ENCODE assay signal across 10 mouse cellular contexts in the genomic region with DNA sequence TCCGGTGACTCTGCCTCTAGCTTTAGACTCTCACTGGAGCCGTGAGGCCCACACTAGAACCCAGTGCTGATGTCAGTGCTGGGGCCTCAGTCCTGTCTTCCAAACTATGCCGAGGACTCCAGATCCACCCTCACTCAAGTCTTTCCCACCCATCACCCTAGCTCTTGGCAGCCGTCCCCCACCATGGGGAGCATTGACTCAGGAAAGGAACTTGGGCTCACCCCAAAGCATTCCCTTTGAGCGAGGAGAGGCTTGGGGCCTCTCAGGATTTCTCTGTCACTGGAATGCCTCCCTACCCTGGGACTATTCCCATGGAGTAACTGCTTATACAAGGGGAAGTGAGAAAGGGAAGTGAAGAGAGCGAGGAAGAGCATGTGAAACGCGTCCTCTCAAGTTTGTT. TPM values are rescaled to one million over a fixed set of nuclear protein-coding genes. Genes with fewer than 3 reads are reported as not detected.
DNase-seq lines count a peak whose midpoint lies in the region; ATAC-seq and TF ChIP-seq lines count a peak whose summit lies in the region.
"Had no signal": no experiment of that assay in that cellular context is flagged by ENCODE, and none has a peak within 500 bp of the region (broad histone marks: within the 10 kb centered on the region; RNA-seq: fewer than 3 reads in every experiment).

No protein-coding gene starts in this region.

- no peaks in the 10 kb centered on the region; the same call in 1 of the 2 replicates for H3K4me1 ChIP-seq in liver, adult 2 months (ENCODE audit: control insufficient read depth, insufficient read depth, low read length)
- peaks cover 13% of the 10 kb centered on the region for H3K4me1 ChIP-seq in liver, embryonic 11.5 days (replicated peaks; ENCODE audit: control insufficient read depth, insufficient read depth, low read length)

- no peaks in the 10 kb centered on the region for H3K79me2 ChIP-seq in liver, adult 2 months (ENCODE audit: control insufficient read depth, insufficient read depth, low read length)
- no peaks in the 10 kb centered on the region for H3K79me2 ChIP-seq in macrophage (ENCODE audit: inconsistent target)

- intact Hi-C loops in heart, postnatal 36 days (cut with DNase I) = no loop called here
- intact Hi-C loops in left cerebral cortex, postnatal 25 days (cut with DNase I) = no loop called here

- peak overlapping the region; percentile 79 for H3K27ac ChIP-seq in liver, adult 2 months (replicated peaks; ENCODE audit: insufficient read depth, low read depth, low read length)
- no peak overlapping the region for H3K27ac ChIP-seq in liver, embryonic 11.5 days (ENCODE audit: low read depth, low read length)
- H3K27ac ChIP-seq in macrophage = peak overlapping the region; percentile 25

- WGBS in liver, adult 2 months = 70% methylated on average over 8 of the region's 8 CpGs
- 83% methylated on average over 8 of the region's 8 CpGs for WGBS in liver, embryonic 11.5 days
- 50% methylated on average over 8 of the region's 8 CpGs for WGBS in macrophage (ENCODE audit: missing documents)

- no peak overlapping the region for H3K4me3 ChIP-seq in liver, adult 2 months (ENCODE audit: insufficient read depth, low read depth, low read length)
- H3K4me3 ChIP-seq in liver, embryonic 11.5 days (ENCODE audit: low read depth, low read length) = no peak overlapping the region
- no peak overlapping the region for H3K4me3 ChIP-seq in macrophage (ENCODE audit: inconsistent target)

- no peaks in the 10 kb centered on the region for H3K9me3 ChIP-seq in liver, embryonic 11.5 days (ENCODE audit: control insufficient read depth, low read length)

- H3K4me2 ChIP-seq in liver, embryonic 11.5 days = no peak overlapping the region

- no peak for TF ChIP-seq CTCF in liver, adult 2 months (IDR thresholded peaks at IDR 0.05; ENCODE audit: low read depth, low read length)

- TF ChIP-seq POLR2A in liver, adult 2 months (IDR thresholded peaks at IDR 0.05; ENCODE audit: extremely low read depth, insufficient read depth, low read length) = no peak

- peaks cover 2% of the 10 kb centered on the region; the same call in 1 of the 2 replicates for H3K36me3 ChIP-seq in liver, adult 2 months (ENCODE audit: control insufficient read depth, insufficient read depth, low read length)
- peaks cover 53% of the 10 kb centered on the region for H3K36me3 ChIP-seq in liver, embryonic 11.5 days (ENCODE audit: control insufficient read depth, insufficient read depth, low read length)
- H3K36me3 ChIP-seq in macrophage (ENCODE audit: inconsistent target) = peaks cover 30% of the 10 kb centered on the region; the same call in 1 of the 2 replicates

- DNase-seq in liver, adult 2 months (ENCODE audit: extremely low read depth, low read depth, low spot score) = peak; percentile 39
- no peak for DNase-seq in liver, embryonic 11.5 days (ENCODE audit: low spot score)
- DNase-seq in gastrocnemius, postnatal 25 days = peak; percentile 71
- DNase-seq in heart, postnatal 36 days = peak; percentile 53 to 71
- no peak for DNase-seq in left cerebral cortex, postnatal 25 days (ENCODE audit: low spot score in 2 of 2)
- DNase-seq in cerebellum, adult 11-12 months = no peak
- no peak for DNase-seq in B cell, adult 2 months

- no peak overlapping the region for H3K9ac ChIP-seq in liver, adult 2 months (ENCODE audit: low read depth, low read length)
- no peak overlapping the region for H3K9ac ChIP-seq in liver, embryonic 11.5 days (ENCODE audit: low read depth, low read length)

- H3K27me3 ChIP-seq in liver, adult 2 months (ENCODE audit: control insufficient read depth, insufficient read depth, low read length) = no peaks in the 10 kb centered on the region
- H3K27me3 ChIP-seq in liver, embryonic 11.5 days (replicated peaks; ENCODE audit: control insufficient read depth, insufficient read depth, low read length) = no peaks in the 10 kb centered on the region

- no peak for ATAC-seq in liver, embryonic 11.5 days (replicated peaks; ENCODE audit: low FRiP score)

RNA-seq across cellular contexts. Expression of gene Pola2, which starts 18.1 kb away (rescaled TPM):
- 6.7 and 8.3 TPM in 2 replicates for total RNA-seq in liver, adult 2 months (2014; rRNA removed)
- polyA plus RNA-seq in liver, adult 2 months (2012; rRNA removed) = 10.5 and 14.3 TPM in 2 replicates
- 129 and 131 TPM in 2 replicates for polyA plus RNA-seq in liver, embryonic 11.5 days (2014; fragmentation: Nextera tagmentation; extraction: Ambion mirVana)
- total RNA-seq in gastrocnemius, postnatal 25 days (2021) = 10 to 100 TPM in 1 of 2 experiments, 1 to 10 TPM in 1; 9.2 to 10.8 TPM
- 10 to 100 TPM; 10.6 to 10.9 TPM for total RNA-seq in heart, postnatal 36 days (2021)
- 10 to 100 TPM; 40.0 to 87.8 (median 68.5) TPM for total RNA-seq in macrophage (2018; cell fraction: chromatin; rRNA removed)
- 10 to 100 TPM in 24 of 26 experiments, 1 to 10 TPM in 2; 8.9 to 16.9 (median 13.9) TPM for total RNA-seq in macrophage (2018; cell fraction: cytosol; rRNA removed)
- total RNA-seq in macrophage (2018; cell fraction: nucleus; rRNA removed) = 10 to 100 TPM; 25.2 to 94.1 (median 39.9) TPM
- polyA plus RNA-seq in macrophage (2018) = 14.2 to 24.9 TPM (median 20.1 TPM) in 3 replicates
- 1 to 10 TPM; 3.8 to 5.6 TPM for total RNA-seq in left cerebral cortex, postnatal 25 days (2021)

RNA-seq across cellular contexts. Expression of gene Cdc42ep2, which starts 21.3 kb away (rescaled TPM):
- 1.7 and 2.1 TPM in 2 replicates for total RNA-seq in liver, adult 2 months (2014; rRNA removed)
- polyA plus RNA-seq in liver, adult 2 months (2012; rRNA removed) = 2.1 and 2.4 TPM in 2 replicates
- polyA plus RNA-seq in liver, embryonic 11.5 days (2014; fragmentation: Nextera tagmentation; extraction: Ambion mirVana) = 5.1 TPM in 2 replicates
- 10 to 100 TPM; 12.0 to 13.0 TPM for total RNA-seq in gastrocnemius, postnatal 25 days (2021)
- 1 to 10 TPM; 9.3 to 9.5 TPM for total RNA-seq in heart, postnatal 36 days (2021)
- 10 to 100 TPM in 18 of 26 experiments, 1 to 10 TPM in 8; 1.4 to 54.4 (median 20.2) TPM for total RNA-seq in macrophage (2018; cell fraction: chromatin; rRNA removed)
- total RNA-seq in macrophage (2018; cell fraction: cytosol; rRNA removed) = 10 to 100 TPM in 15 of 26 experiments, 1 to 10 TPM in 11; 2.5 to 82.6 (median 12.6) TPM
- 10 to 100 TPM in 18 of 26 experiments, 1 to 10 TPM in 8; 2.4 to 66.7 (median 20.1) TPM for total RNA-seq in macrophage (2018; cell fraction: nucleus; rRNA removed)
- polyA plus RNA-seq in macrophage (2018) = 1.2 to 3.4 TPM (median 1.7 TPM) in 3 replicates
- total RNA-seq in left cerebral cortex, postnatal 25 days (2021) = 1 to 10 TPM; 6.2 to 6.6 TPM
- total RNA-seq: common myeloid progenitor, adult 5-6 weeks had no signal

RNA-seq across cellular contexts. Expression of gene Dpf2, which starts 33.1 kb away (rescaled TPM):
- 10.3 and 10.7 TPM in 2 replicates for total RNA-seq in liver, adult 2 months (2014; rRNA removed)
- polyA plus RNA-seq in liver, adult 2 months (2012; rRNA removed) = 28.8 and 40.0 TPM in 2 replicates
- polyA plus RNA-seq in liver, embryonic 11.5 days (2014; fragmentation: Nextera tagmentation; extraction: Ambion mirVana) = 119 and 127 TPM in 2 replicates
- 10 to 100 TPM; 80.6 to 83.5 TPM for total RNA-seq in gastrocnemius, postnatal 25 days (2021)
- 10 to 100 TPM; 75.8 to 96.2 TPM for total RNA-seq in heart, postnatal 36 days (2021)
- total RNA-seq in macrophage (2018; cell fraction: chromatin; rRNA removed) = 100 to 1,000 TPM; 120 to 363 (median 230) TPM
- 10 to 100 TPM; 47.8 to 94.3 (median 66.1) TPM for total RNA-seq in macrophage (2018; cell fraction: cytosol; rRNA removed)
- 100 to 1,000 TPM in 25 of 26 experiments, 10 to 100 TPM in 1; 95.7 to 252 (median 134) TPM for total RNA-seq in macrophage (2018; cell fraction: nucleus; rRNA removed)
- polyA plus RNA-seq in macrophage (2018) = 53.9 to 215 TPM (median 57.4 TPM) in 3 replicates
- total RNA-seq in left cerebral cortex, postnatal 25 days (2021) = 10 to 100 TPM; 84.1 to 96.1 TPM

RNA-seq across cellular contexts. Expression of gene Slc22a20, which starts 40.1 kb away (rescaled TPM):
- not detected in 2 replicates for total RNA-seq in liver, adult 2 months (2014; rRNA removed)
- polyA plus RNA-seq in liver, adult 2 months (2012; rRNA removed) = not detected in 2 replicates
- polyA plus RNA-seq in liver, embryonic 11.5 days (2014; fragmentation: Nextera tagmentation; extraction: Ambion mirVana) = not detected in 2 replicates
- not detected for total RNA-seq in gastrocnemius, postnatal 25 days (2021)
- not detected for total RNA-seq in heart, postnatal 36 days (2021)
- not detected for total RNA-seq in macrophage (2018; cell fraction: chromatin; rRNA removed)
- total RNA-seq in macrophage (2018; cell fraction: cytosol; rRNA removed) = not detected
- total RNA-seq in macrophage (2018; cell fraction: nucleus; rRNA removed) = not detected
- polyA plus RNA-seq in macrophage (2018) = not detected in 3 replicates
- total RNA-seq in left cerebral cortex, postnatal 25 days (2021) = not detected
- total RNA-seq: common myeloid progenitor, adult 5-6 weeks had no signal
- polyA plus RNA-seq: thymus, postnatal 0 days had no signal

RNA-seq across cellular contexts. Expression of gene Tigd3, which starts 51.9 kb away (rescaled TPM):
- 0.18 and 0.27 TPM in 2 replicates for total RNA-seq in liver, adult 2 months (2014; rRNA removed)
- polyA plus RNA-seq in liver, adult 2 months (2012; rRNA removed) = 0.16 and 0.24 TPM in 2 replicates
- 3.9 and 4.2 TPM in 2 replicates for polyA plus RNA-seq in liver, embryonic 11.5 days (2014; fragmentation: Nextera tagmentation; extraction: Ambion mirVana)
- under 1 TPM; 0.15 to 0.35 TPM for total RNA-seq in gastrocnemius, postnatal 25 days (2021)
- total RNA-seq in heart, postnatal 36 days (2021) = under 1 TPM; 0.57 to 0.64 TPM
- 1 to 10 TPM; 1.4 to 4.4 (median 2.5) TPM for total RNA-seq in macrophage (2018; cell fraction: chromatin; rRNA removed)
- under 1 TPM in 24 of 26 experiments, not detected in 2; 0.07 to 0.34 (median 0.16) TPM for total RNA-seq in macrophage (2018; cell fraction: cytosol; rRNA removed)
- 1 to 10 TPM in 25 of 26 experiments, under 1 TPM in 1; 0.81 to 6.3 (median 2.3) TPM for total RNA-seq in macrophage (2018; cell fraction: nucleus; rRNA removed)
- 0.16 to 0.59 TPM (median 0.16 TPM) in 3 replicates for polyA plus RNA-seq in macrophage (2018)
- 1 to 10 TPM; 4.5 to 5.5 TPM for total RNA-seq in left cerebral cortex, postnatal 25 days (2021)

Comparison
In these comparisons a context has a peak if more than half of its experiments do, and no peak if none do; other contexts are left out.
1. DNase-seq: peak in liver, adult 2 months (single experiment), gastrocnemius, postnatal 25 days (single experiment) and heart, postnatal 36 days (2 of 2); none in liver, embryonic 11.5 days (single experiment), left cerebral cortex, postnatal 25 days (0 of 2), cerebellum, adult 11-12 months (single experiment) and B cell, adult 2 months (0 of 2).